Mouse (Mus musculus): ENCODE measurements at regions not wholly inside any gene's neighbourhood (a gene's known extent, or its start where the extent isn't known, plus 50 kb on each side); places are given as distances from the start of the nearest gene placed in this dataset.
"Not testable (repeated sequence)": the region's sequence is repeated elsewhere in the genome, so short reads cannot be mapped to it uniquely, and the experiment has no call there.

DNA sequence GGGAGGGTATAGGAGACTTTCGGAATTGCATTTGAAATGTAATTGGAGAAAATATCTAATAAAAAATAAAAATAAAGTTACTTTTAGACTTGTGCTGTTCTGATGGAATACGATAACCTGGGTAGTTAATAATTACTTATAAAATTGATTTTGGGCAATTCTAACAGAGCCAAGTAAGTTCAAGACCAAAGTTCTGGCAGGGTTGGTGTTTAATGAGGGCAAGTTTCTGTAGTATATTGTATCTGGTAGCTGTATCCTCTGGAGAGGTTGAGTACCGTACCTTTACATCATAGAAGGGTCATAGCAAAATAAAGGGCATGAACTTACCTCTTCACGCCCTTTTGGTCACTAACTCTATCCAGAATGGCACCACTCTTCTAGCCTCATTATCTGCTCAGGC lies 394.9 kb downstream of the Zpld1 start:
- no peak overlapping the region for H3K27ac ChIP-seq (ENCODE audit: insufficient read depth, low read length)
- no peak for TF ChIP-seq POLR2A (IDR thresholded peaks at IDR 0.05; ENCODE audit: borderline replicate concordance, insufficient read depth, low read length)
- no peak for TF ChIP-seq CTCF (IDR thresholded peaks at IDR 0.05; ENCODE audit: borderline replicate concordance, insufficient read depth, low read depth, low read length)
- no peak overlapping the region for H3K4me3 ChIP-seq (replicated peaks; ENCODE audit: insufficient read depth, low read depth, low read length)
- H3K4me1 ChIP-seq (ENCODE audit: control insufficient read depth, insufficient read depth, low read length) = no peaks in the 10 kb centered on the region
- DNase-seq = no peak
- 92% methylated on average over 4 of the region's 4 CpGs for WGBS
- H3K27me3 ChIP-seq (ENCODE audit: control insufficient read depth, insufficient read depth, low read length) = no peaks in the 10 kb centered on the region

DNA sequence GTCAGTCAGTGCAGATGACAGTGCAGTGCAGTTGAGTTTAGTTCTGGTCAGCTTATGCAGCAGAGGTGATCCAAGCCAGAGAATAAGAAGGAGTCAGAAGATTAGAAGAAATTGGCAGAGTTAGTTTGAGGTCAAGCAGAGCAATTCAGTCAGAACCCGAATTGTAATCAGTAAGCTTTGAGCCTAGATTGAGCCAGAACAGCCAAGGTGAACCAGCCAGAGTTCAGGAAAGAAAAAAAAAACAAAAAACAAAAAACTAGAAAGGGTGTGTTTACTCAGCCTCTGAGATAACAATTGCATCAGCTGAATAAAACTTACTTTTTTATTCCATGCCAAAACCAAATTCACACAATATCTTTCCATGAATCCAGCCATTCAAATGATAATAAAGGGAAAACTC lies 396.3 kb downstream of the Zpld1 start:
- DNase-seq = no peak
- TF ChIP-seq CTCF (IDR thresholded peaks at IDR 0.05; ENCODE audit: borderline replicate concordance, insufficient read depth, low read depth, low read length) (no peak), POLR2A (IDR thresholded peaks at IDR 0.05; ENCODE audit: borderline replicate concordance, insufficient read depth, low read length) (no peak)
- WGBS = 71% methylated on average over 1 of the region's 1 CpGs
- Histone ChIP-seq H3K27ac (ENCODE audit: insufficient read depth, low read length) (no peak overlapping the region), H3K27me3 (ENCODE audit: control insufficient read depth, insufficient read depth, low read length) (no peaks in the 10 kb centered on the region), H3K4me1 (ENCODE audit: control insufficient read depth, insufficient read depth, low read length) (no peaks in the 10 kb centered on the region), H3K4me3 (replicated peaks; ENCODE audit: insufficient read depth, low read depth, low read length) (no peak overlapping the region)

DNA sequence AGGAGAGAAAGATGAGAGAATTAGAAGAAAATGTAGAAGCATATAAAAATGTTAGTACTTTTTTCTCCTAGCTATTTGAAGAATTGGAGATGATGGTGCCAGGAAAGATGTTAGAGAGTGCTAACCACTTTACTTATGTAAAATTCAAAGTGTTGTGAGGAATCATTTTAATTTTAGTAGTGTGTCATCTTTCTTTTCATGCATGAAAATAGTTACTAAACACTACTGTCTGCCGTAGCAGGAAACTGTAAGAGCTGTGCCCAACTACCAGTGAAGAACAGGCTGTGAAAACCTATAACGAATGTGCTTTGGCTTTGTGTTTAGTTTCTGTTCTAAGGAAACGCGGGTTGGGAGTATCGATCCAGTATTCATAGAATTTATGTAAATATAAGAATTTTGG lies 403.1 kb downstream of the Zpld1 start:
- no peak overlapping the region for H3K27ac ChIP-seq (ENCODE audit: insufficient read depth, low read length)
- 91% methylated on average over 5 of the region's 5 CpGs for WGBS
- DNase-seq = no peak
- no peak for TF ChIP-seq CTCF (IDR thresholded peaks at IDR 0.05; ENCODE audit: borderline replicate concordance, insufficient read depth, low read depth, low read length)
- no peak for TF ChIP-seq POLR2A (IDR thresholded peaks at IDR 0.05; ENCODE audit: borderline replicate concordance, insufficient read depth, low read length)
- H3K4me3 ChIP-seq (replicated peaks; ENCODE audit: insufficient read depth, low read depth, low read length) = no peak overlapping the region
- H3K4me1 ChIP-seq (ENCODE audit: control insufficient read depth, insufficient read depth, low read length) = no peaks in the 10 kb centered on the region
- no peaks in the 10 kb centered on the region for H3K27me3 ChIP-seq (ENCODE audit: control insufficient read depth, insufficient read depth, low read length)

DNA sequence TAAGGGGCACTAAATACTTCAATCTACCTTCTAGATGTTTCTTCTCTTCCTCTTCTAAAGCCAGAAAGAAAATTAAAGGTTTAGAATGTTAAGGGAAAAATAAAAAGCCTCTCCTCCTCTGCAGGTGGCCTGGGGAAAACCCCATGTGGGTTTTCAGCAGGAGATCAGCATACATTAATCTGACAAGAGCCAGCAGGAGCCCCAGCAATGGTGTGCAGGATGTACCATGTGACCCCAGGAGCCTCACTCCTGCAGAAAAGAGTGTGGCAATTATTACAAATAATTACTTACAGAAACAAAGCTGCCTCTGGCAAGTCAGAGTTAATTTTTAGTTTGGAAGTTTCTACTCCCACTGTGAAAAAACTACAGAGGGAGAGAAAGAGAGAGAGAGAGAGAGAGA lies 440.4 kb downstream of the Zpld1 start:
- Histone ChIP-seq H3K4me1 (ENCODE audit: control insufficient read depth, insufficient read depth, low read length) (no peaks in the 10 kb centered on the region), H3K4me3 (replicated peaks; ENCODE audit: insufficient read depth, low read depth, low read length) (no peak overlapping the region), H3K27me3 (ENCODE audit: control insufficient read depth, insufficient read depth, low read length) (no peaks in the 10 kb centered on the region), H3K27ac (ENCODE audit: insufficient read depth, low read length) (no peak overlapping the region)
- no peak for DNase-seq
- TF ChIP-seq CTCF (IDR thresholded peaks at IDR 0.05; ENCODE audit: borderline replicate concordance, insufficient read depth, low read depth, low read length) = no peak
- TF ChIP-seq POLR2A (IDR thresholded peaks at IDR 0.05; ENCODE audit: borderline replicate concordance, insufficient read depth, low read length) = no peak

DNA sequence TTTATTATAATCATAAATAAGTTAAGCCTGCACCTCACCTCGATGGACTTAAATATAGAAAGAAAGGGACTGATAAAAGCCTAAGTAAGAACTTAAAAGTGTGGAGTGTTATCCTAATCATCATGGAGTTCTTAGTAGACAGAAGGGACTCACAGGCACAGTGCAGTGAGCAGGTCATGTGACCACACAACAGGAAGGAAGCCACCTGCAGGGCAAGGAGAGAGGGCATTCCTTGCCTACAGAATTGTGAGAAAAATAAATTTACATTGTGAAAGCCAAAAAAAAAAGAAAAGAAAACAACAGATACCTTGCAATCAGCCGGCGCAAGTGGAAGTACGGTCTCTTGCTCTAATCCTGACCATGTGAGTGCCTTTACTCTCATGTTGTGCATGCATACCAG lies 454.8 kb downstream of the Zpld1 start:
- not testable (repeated sequence) for DNase-seq; H3K27ac ChIP-seq (ENCODE audit: insufficient read depth, low read length); H3K27me3 ChIP-seq (ENCODE audit: control insufficient read depth, insufficient read depth, low read length); H3K4me1 ChIP-seq (ENCODE audit: control insufficient read depth, insufficient read depth, low read length); H3K4me3 ChIP-seq (replicated peaks; ENCODE audit: insufficient read depth, low read depth, low read length)
- 93% methylated on average over 4 of the region's 4 CpGs for WGBS

Measured in cerebellum, adult 2 months (tissue).